Mouse (Mus musculus) pancreas, adult 10 weeks (tissue): ENCODE results near the gene Gm9046. TPM values are rescaled to one million over a fixed set of nuclear protein-coding genes. Genes with fewer than 3 reads are reported as not detected.

Experiments
- polyA plus RNA-seq: library from polyadenylated mRNA; stranded (reverse); fragments of 350-450 nt; fragmentation: Illumina TruSeq; extraction: RNeasy Lipid Tissue Mini Kit (QIAGEN cat#74804); gene quantifications from one replicate; pipeline ENCODE4 v1.2.3, GENCODE M21; 2015; ENCODE audit warnings: low read depth, low replicate concordance; ENCODE audit not compliant: insufficient read depth

The Gm9046 gene
- not detected for polyA plus RNA-seq

DNA sequence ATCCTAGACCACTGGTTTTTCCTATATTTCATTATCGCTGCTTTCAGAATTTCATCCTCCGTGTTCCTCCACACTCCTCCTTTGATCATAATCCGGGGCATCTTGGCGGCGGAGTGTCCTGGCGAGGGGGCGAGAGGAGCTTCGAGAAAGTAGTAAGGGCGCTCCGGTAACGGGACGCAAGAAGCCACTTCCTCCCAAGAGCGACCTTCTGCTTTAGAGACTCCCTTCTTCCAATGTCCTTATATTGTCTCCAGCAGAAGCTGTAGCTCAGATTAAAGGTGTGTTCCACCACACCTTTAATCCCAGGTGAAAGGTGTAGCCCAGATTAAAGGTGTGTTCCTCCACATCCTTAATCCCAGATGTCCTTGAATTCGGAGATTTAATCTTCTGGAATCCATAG, at the start of gene Gm9046:
Gm9046 (minus strand) TSS at position 101 of the 400 bp plus-strand sequence.

DNA sequence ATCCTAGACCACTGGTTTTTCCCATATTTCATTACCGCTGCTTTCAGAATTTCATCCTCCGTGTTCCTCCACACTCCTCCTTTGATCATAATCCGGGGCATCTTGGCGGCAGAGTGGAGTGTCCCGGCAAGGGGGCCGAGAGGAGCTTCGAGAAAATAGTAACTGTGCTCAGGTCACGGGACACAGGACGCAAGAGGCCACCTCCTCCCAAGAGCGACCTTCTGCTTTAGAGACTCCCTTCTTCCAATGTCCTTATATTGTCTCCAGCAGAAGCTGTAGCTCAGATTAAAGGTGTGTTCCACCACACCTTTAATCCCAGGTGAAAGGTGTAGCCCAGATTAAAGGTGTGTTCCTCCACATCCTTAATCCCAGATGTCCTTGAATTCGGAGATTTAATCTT, 10.9 kb upstream of the Gm9046 start, which contains the start of gene Gm9049:
Gm9049 (minus strand) TSS at position 101 of the 400 bp plus-strand sequence.

DNA sequence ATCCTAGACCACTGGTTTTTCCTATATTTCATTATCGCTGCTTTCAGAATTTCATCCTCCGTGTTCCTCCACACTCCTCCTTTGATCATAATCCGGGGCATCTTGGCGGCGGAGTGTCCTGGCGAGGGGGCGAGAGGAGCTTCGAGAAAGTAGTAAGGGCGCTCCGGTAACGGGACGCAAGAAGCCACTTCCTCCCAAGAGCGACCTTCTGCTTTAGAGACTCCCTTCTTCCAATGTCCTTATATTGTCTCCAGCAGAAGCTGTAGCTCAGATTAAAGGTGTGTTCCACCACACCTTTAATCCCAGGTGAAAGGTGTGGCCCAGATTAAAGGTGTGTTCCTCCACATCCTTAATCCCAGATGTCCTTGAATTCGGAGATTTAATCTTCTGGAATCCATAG, 5.5 kb upstream of the Gm9046 start, which contains the start of gene Gm9048:
Gm9048 (minus strand) TSS at position 101 of the 400 bp plus-strand sequence.

DNA sequence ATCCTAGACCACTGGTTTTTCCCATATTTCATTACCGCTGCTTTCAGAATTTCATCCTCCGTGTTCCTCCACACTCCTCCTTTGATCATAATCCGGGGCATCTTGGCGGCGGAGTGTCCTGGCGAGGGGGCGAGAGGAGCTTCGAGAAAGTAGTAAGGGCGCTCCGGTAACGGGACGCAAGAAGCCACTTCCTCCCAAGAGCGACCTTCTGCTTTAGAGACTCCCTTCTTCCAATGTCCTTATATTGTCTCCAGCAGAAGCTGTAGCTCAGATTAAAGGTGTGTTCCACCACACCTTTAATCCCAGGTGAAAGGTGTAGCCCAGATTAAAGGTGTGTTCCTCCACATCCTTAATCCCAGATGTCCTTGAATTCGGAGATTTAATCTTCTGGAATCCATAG, 5.3 kb downstream of the Gm9046 start, which contains the start of gene Gm9045:
Gm9045 (minus strand) TSS at position 101 of the 400 bp plus-strand sequence.

DNA sequence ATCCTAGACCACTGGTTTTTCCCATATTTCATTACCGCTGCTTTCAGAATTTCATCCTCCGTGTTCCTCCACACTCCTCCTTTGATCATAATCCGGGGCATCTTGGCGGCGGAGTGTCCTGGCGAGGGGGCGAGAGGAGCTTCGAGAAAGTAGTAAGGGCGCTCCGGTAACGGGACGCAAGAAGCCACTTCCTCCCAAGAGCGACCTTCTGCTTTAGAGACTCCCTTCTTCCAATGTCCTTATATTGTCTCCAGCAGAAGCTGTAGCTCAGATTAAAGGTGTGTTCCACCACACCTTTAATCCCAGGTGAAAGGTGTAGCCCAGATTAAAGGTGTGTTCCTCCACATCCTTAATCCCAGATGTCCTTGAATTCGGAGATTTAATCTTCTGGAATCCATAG, 10.7 kb downstream of the Gm9046 start, which contains the start of gene Gm9044:
Gm9044 (minus strand) TSS at position 101 of the 400 bp plus-strand sequence.

DNA sequence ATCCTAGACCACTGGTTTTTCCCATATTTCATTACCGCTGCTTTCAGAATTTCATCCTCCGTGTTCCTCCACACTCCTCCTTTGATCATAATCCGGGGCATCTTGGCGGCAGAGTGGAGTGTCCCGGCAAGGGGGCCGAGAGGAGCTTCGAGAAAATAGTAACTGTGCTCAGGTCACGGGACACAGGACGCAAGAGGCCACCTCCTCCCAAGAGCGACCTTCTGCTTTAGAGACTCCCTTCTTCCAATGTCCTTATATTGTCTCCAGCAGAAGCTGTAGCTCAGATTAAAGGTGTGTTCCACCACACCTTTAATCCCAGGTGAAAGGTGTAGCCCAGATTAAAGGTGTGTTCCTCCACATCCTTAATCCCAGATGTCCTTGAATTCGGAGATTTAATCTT, 16.2 kb downstream of the Gm9046 start, which contains the start of gene Gm9040:
Gm9040 (minus strand) TSS at position 101 of the 400 bp plus-strand sequence.

DNA sequence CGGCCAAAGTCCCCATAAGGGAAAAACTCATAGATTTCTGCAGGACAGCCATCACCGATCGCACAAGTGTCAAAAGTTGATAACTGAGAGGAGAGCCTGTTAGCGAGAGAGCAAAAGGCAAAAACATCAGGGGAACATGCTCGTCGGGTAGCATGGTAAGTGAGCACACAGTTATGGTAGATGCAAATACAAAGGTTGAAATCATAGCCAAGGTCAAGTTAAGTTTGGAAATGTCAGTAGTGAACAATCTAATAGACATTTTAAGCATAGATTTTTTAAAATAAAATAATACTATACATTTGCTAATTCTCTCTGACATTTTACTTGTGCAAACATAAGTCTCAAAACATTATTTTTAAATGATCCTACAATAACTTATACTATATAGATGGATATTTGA, 48.1 kb downstream of the Gm9046 start, which contains the start of gene Iltifb:
Iltifb (minus strand) TSS at position 101 of the 400 bp plus-strand sequence.

Other genes starting within 250 kb of the Gm9046 start
- 4.9 TPM for gene Mdm1, start 201.4 kb downstream of the Gm9046 start, polyA plus RNA-seq
- not detected for gene Il22, start 138.3 kb downstream of the Gm9046 start, polyA plus RNA-seq
- not detected for gene Gm32717, start 102.5 kb downstream of the Gm9046 start, polyA plus RNA-seq
- gene Gm32802, start 84.6 kb downstream of the Gm9046 start, polyA plus RNA-seq = not detected
- not detected for gene Iltifb, start 48.2 kb downstream of the Gm9046 start, polyA plus RNA-seq
- not detected for gene Gm9040, start 16.3 kb downstream of the Gm9046 start, polyA plus RNA-seq
- not detected for gene Gm9044, start 10.8 kb downstream of the Gm9046 start, polyA plus RNA-seq
- gene Gm9045, start 5.4 kb downstream of the Gm9046 start, polyA plus RNA-seq = not detected
- gene Gm9048, start 5.4 kb upstream of the Gm9046 start, polyA plus RNA-seq = not detected
- not detected for gene Gm9049, start 10.8 kb upstream of the Gm9046 start, polyA plus RNA-seq
- not detected for gene Ifng, start 97.8 kb upstream of the Gm9046 start, polyA plus RNA-seq